ENCODE assay signal across 8 mouse cellular contexts in genomic region chr17:35115046-35116019, GRCm38 (mm10). TPM values are rescaled to one million over a fixed set of nuclear protein-coding genes. Genes with fewer than 3 reads are reported as not detected.
DNase-seq lines count a peak whose midpoint lies in the region.

Gene Ly6g5b, minus strand, starts transcription at chr17:35115428.

- intact Hi-C loops in gastrocnemius, postnatal 14 days (cut with DNase I; ENCODE audit: low total_unique reads) = no loop called here

- DNase-seq in gastrocnemius, postnatal 14 days = peak; percentile 31
- no peak for DNase-seq in gastrocnemius, postnatal 4 days (ENCODE audit: low spot score in 2 of 2)
- DNase-seq in 416B (ENCODE audit: low read depth) (peak; percentile 72), adipocyte (ENCODE audit: low spot score) (peak; percentile 32)
- peak; percentile 43 for DNase-seq in lung, postnatal 36 days
- no peak for DNase-seq in layer of hippocampus, adult 8-10 months (ENCODE audit: low spot score in 2 of 2)
- DNase-seq in urinary bladder, adult 2 months (ENCODE audit: low spot score) = no peak
- no peak for DNase-seq in cerebellum, adult 11-12 months

RNA-seq across cellular contexts. Expression of gene Ly6g5b, which starts in this region (rescaled TPM):
- total RNA-seq in gastrocnemius, postnatal 14 days (2021) = under 1 TPM; 0.27 to 0.37 TPM
- total RNA-seq in gastrocnemius, postnatal 4 days (2021) = 1 to 10 TPM in 1 of 2 experiments, under 1 TPM in 1; 0.44 to 1.2 TPM
- total RNA-seq in layer of hippocampus, adult 8-10 months (2022) = under 1 TPM; 0.27 to 0.83 (median 0.63) TPM
- polyA plus RNA-seq in urinary bladder, adult 2 months (2012; rRNA removed) = 1.0 and 1.2 TPM in 2 replicates

Comparison
In these comparisons a context has a peak if more than half of its experiments do, and no peak if none do; other contexts are left out.
1. Peak in DNase-seq in gastrocnemius, postnatal 14 days; RNA of the gene not detected or under 1 TPM.
2. DNase-seq: peak in 416B (single experiment), adipocyte (single experiment) and lung, postnatal 36 days (single experiment); none in gastrocnemius, postnatal 4 days (0 of 2), layer of hippocampus, adult 8-10 months (0 of 2), urinary bladder, adult 2 months (single experiment) and cerebellum, adult 11-12 months (single experiment).